Mouse (Mus musculus) right cerebral cortex, postnatal 4 days (tissue): ENCODE data around the gene Ggt1.
"Not testable (repeated sequence)": the region's sequence is repeated elsewhere in the genome, so short reads cannot be mapped to it uniquely, and the experiment has no call there.

Source experiments
- DNase-seq: peaks from one replicate; pipeline ENCODE4 v3.0.0-alpha.2; 2022

Gene Ggt1

GRCm38 (mm10) chr10:75561071-75561654, at the start of gene Ggt1:
TSS of gene Ggt1 (plus strand) at chr10:75561604.
- DNase-seq: no peak

- DNase-seq: no peak
Observed at GRCm38 (mm10) chr10:75511897-75512296, 49.5 kb upstream of the Ggt1 start.

GRCm38 (mm10) chr10:75512796-75513195, 48.6 kb upstream of the Ggt1 start:
- DNase-seq: no peak

- no peak for DNase-seq
Observed at GRCm38 (mm10) chr10:75513306-75514067, 47.9 kb upstream of the Ggt1 start.

GRCm38 (mm10) chr10:75514361-75514760, 47.0 kb upstream of the Ggt1 start:
- no peak for DNase-seq

GRCm38 (mm10) chr10:75515216-75516037, 46.0 kb upstream of the Ggt1 start:
- no peak for DNase-seq

GRCm38 (mm10) chr10:75516038-75516723, 45.2 kb upstream of the Ggt1 start:
- DNase-seq: no peak

GRCm38 (mm10) chr10:75516724-75517072, 44.7 kb upstream of the Ggt1 start:
- DNase-seq: no peak

GRCm38 (mm10) chr10:75517073-75517757, 44.2 kb upstream of the Ggt1 start, which contains the start of gene Snrpd3:
TSS of gene Snrpd3 (plus strand) at chr10:75517551.
- peak; percentile 88 for DNase-seq

- peak; percentile 94 for DNase-seq
Observed at GRCm38 (mm10) chr10:75517758-75518143, 43.7 kb upstream of the Ggt1 start, which contains the start of gene Gucd1. TSS of gene Gucd1 (minus strand) at chr10:75517972.

GRCm38 (mm10) chr10:75520581-75520980, 40.8 kb upstream of the Ggt1 start:
- DNase-seq: no peak

- no peak for DNase-seq
Observed at GRCm38 (mm10) chr10:75521643-75522042, 39.8 kb upstream of the Ggt1 start.

- not testable (repeated sequence) for DNase-seq
Observed at GRCm38 (mm10) chr10:75525450-75525849, 36.0 kb upstream of the Ggt1 start.

GRCm38 (mm10) chr10:75530322-75530721, 31.1 kb upstream of the Ggt1 start:
- no peak for DNase-seq

GRCm38 (mm10) chr10:75531532-75532090, 29.8 kb upstream of the Ggt1 start:
- DNase-seq: no peak

GRCm38 (mm10) chr10:75534216-75534615, 27.2 kb upstream of the Ggt1 start:
- DNase-seq: no peak

- DNase-seq: no peak
Observed at GRCm38 (mm10) chr10:75534934-75535333, 26.5 kb upstream of the Ggt1 start.

GRCm38 (mm10) chr10:75535423-75535822, 26.0 kb upstream of the Ggt1 start:
- DNase-seq: no peak

- no peak for DNase-seq
Observed at GRCm38 (mm10) chr10:75536123-75536522, 25.3 kb upstream of the Ggt1 start.

- DNase-seq: no peak
Observed at GRCm38 (mm10) chr10:75547901-75548300, 13.5 kb upstream of the Ggt1 start.

GRCm38 (mm10) chr10:75548486-75548885, 12.9 kb upstream of the Ggt1 start:
- DNase-seq: no peak

GRCm38 (mm10) chr10:75549886-75550285, 11.5 kb upstream of the Ggt1 start:
- no peak for DNase-seq
